Mouse (Mus musculus): ENCODE data around the gene Zfp334. TPM values are rescaled to one million over a fixed set of nuclear protein-coding genes. Genes with fewer than 3 reads are reported as not detected.
A peak's percentile ranks its signal among the peaks of the same experiment; 100 is the strongest.

Gene Zfp334
- polyA plus RNA-seq, 1 experiment from 2014 or later, result 10.3 TPM

- Histone ChIP-seq H3K36me3 (replicated peaks) (no peaks in the 10 kb centered on the region), H3K4me1 (peaks cover 19% of the 10 kb centered on the region), H3K27ac (no peak overlapping the region), H3K9ac (no peak overlapping the region), H3K4me2 (no peak overlapping the region), H3K4me3 (no peak overlapping the region), H3K27me3 (replicated peaks) (no peaks in the 10 kb centered on the region), H3K9me3 (no peaks in the 10 kb centered on the region)
- WGBS, result 81% methylated on average over 3 of the region's 3 CpGs
- no peak for ATAC-seq (replicated peaks)
Observed at GRCm38 (mm10) chr2:165370348-165370747, 17.7 kb downstream of the Zfp334 start.

GRCm38 (mm10) chr2:165368496-165368895 is 19.6 kb downstream of the Zfp334 start, which contains the start of gene Zfp663:
Gene Zfp663 (minus strand): TSS chr2:165368729.
- under 1% methylated on average over 27 of the region's 27 CpGs for WGBS
- Histone ChIP-seq H3K9ac (peak within 1 kb of the TSS; percentile 90), H3K4me3 (peak within 1 kb of the TSS; percentile 60)

GRCm38 (mm10) chr2:165367868-165368439 is 20.1 kb downstream of the Zfp334 start:
- peaks cover 23% of the 10 kb centered on the region for H3K4me1 ChIP-seq
- peak overlapping the region; percentile 60 for H3K4me3 ChIP-seq
- ATAC-seq (replicated peaks), result peak; percentile 50
- no peaks in the 10 kb centered on the region for H3K9me3 ChIP-seq
- under 1% methylated on average over 13 of the region's 13 CpGs for WGBS
- peak overlapping the region; percentile 86 for H3K27ac ChIP-seq
- no peaks in the 10 kb centered on the region for H3K36me3 ChIP-seq (replicated peaks)
- peak overlapping the region; percentile 90 for H3K9ac ChIP-seq
- peak overlapping the region; percentile 82 for H3K4me2 ChIP-seq
- H3K27me3 ChIP-seq (replicated peaks), result no peaks in the 10 kb centered on the region

More at GRCm38 (mm10) chr2:165368496-165368895, 19.6 kb downstream of the Zfp334 start, which contains the start of gene Zfp663:
- H3K4me2 ChIP-seq, result peak within 1 kb of the TSS; percentile 82
- H3K27me3 ChIP-seq (replicated peaks), result no peaks in the 10 kb centered on the region
- H3K9me3 ChIP-seq, result no peaks in the 10 kb centered on the region
- H3K27ac ChIP-seq, result peak within 1 kb of the TSS; percentile 86
- peak; percentile 64; the same call in 1 of the 2 replicates for ATAC-seq (replicated peaks)
- no peaks in the 10 kb centered on the region for H3K36me3 ChIP-seq (replicated peaks)
- peaks cover 23% of the 10 kb centered on the region for H3K4me1 ChIP-seq

GRCm38 (mm10) chr2:165367047-165367520 is 21.0 kb downstream of the Zfp334 start:
- Histone ChIP-seq H3K9ac (0 out of 2 replicates have a peak overlapping the region, but pooled peaks have one; percentile 8), H3K27ac (no peak overlapping the region), H3K9me3 (no peaks in the 10 kb centered on the region), H3K4me2 (peak overlapping the region; percentile 82), H3K27me3 (replicated peaks) (no peaks in the 10 kb centered on the region), H3K36me3 (replicated peaks) (no peaks in the 10 kb centered on the region), H3K4me1 (peaks cover 23% of the 10 kb centered on the region), H3K4me3 (peak overlapping the region; percentile 9; the same call in 1 of the 2 replicates)
- 12% methylated on average over 6 of the region's 8 CpGs for WGBS
- no peak for ATAC-seq (replicated peaks)

- no peak overlapping the region for H3K4me2 ChIP-seq
- no peaks in the 10 kb centered on the region for H3K27me3 ChIP-seq (replicated peaks)
- 14% methylated on average over 21 of the region's 21 CpGs for WGBS
- ATAC-seq (replicated peaks), result no peak
- peaks cover 23% of the 10 kb centered on the region for H3K4me1 ChIP-seq
- H3K36me3 ChIP-seq (replicated peaks), result no peaks in the 10 kb centered on the region
- no peak overlapping the region for H3K9ac ChIP-seq
- H3K4me3 ChIP-seq, result no peak overlapping the region; the same call in 1 of the 2 replicates
- H3K9me3 ChIP-seq, result no peaks in the 10 kb centered on the region
- H3K27ac ChIP-seq, result no peak overlapping the region
Observed at GRCm38 (mm10) chr2:165364334-165365091, 23.5 kb downstream of the Zfp334 start.

GRCm38 (mm10) chr2:165363282-165363681 is 24.8 kb downstream of the Zfp334 start:
- 90% methylated on average over 6 of the region's 6 CpGs for WGBS

GRCm38 (mm10) chr2:165360861-165361260 is 27.2 kb downstream of the Zfp334 start:
- no peak overlapping the region for H3K4me3 ChIP-seq
- no peak overlapping the region for H3K27ac ChIP-seq
- no peaks in the 10 kb centered on the region for H3K27me3 ChIP-seq (replicated peaks)
- no peak overlapping the region for H3K4me2 ChIP-seq
- H3K9ac ChIP-seq, result no peak overlapping the region
- no peaks in the 10 kb centered on the region for H3K9me3 ChIP-seq
- H3K36me3 ChIP-seq (replicated peaks), result no peaks in the 10 kb centered on the region
- 0 out of 2 replicates have a peak, but pooled peaks have one; percentile 65 for ATAC-seq (replicated peaks)
- WGBS, result 0% methylated on average over 1 of the region's 1 CpGs
- H3K4me1 ChIP-seq, result peaks cover 4% of the 10 kb centered on the region; the same call in 1 of the 2 replicates

More at GRCm38 (mm10) chr2:165363282-165363681, 24.8 kb downstream of the Zfp334 start:
- H3K27me3 ChIP-seq (replicated peaks), result no peaks in the 10 kb centered on the region
- H3K27ac ChIP-seq, result no peak overlapping the region
- peaks cover 18% of the 10 kb centered on the region for H3K4me1 ChIP-seq
- no peaks in the 10 kb centered on the region for H3K9me3 ChIP-seq
- no peak overlapping the region for H3K9ac ChIP-seq
- no peak overlapping the region for H3K4me2 ChIP-seq
- ATAC-seq (replicated peaks), result no peak
- H3K36me3 ChIP-seq (replicated peaks), result no peaks in the 10 kb centered on the region
- no peak overlapping the region for H3K4me3 ChIP-seq

- no peak overlapping the region for H3K27ac ChIP-seq
- no peak for ATAC-seq (replicated peaks)
Observed at GRCm38 (mm10) chr2:165351828-165352513, 36.1 kb downstream of the Zfp334 start.

GRCm38 (mm10) chr2:165349466-165349865 is 38.6 kb downstream of the Zfp334 start:
- H3K27me3 ChIP-seq (replicated peaks), result no peaks in the 10 kb centered on the region
- H3K9me3 ChIP-seq, result 0 out of 2 replicates have a peak, but pooled peaks cover 20% of the 10 kb centered on the region
- no peaks in the 10 kb centered on the region for H3K4me1 ChIP-seq
- ATAC-seq (replicated peaks), result peak; percentile 77; the same call in 1 of the 2 replicates
- no peak overlapping the region for H3K4me3 ChIP-seq
- H3K9ac ChIP-seq, result no peak overlapping the region
- peaks cover 23% of the 10 kb centered on the region for H3K36me3 ChIP-seq (replicated peaks)
- no peak overlapping the region for H3K4me2 ChIP-seq
- WGBS, result 20% methylated on average over 8 of the region's 8 CpGs
- no peak overlapping the region for H3K27ac ChIP-seq

More at GRCm38 (mm10) chr2:165351828-165352513, 36.1 kb downstream of the Zfp334 start:
- H3K9ac ChIP-seq, result no peak overlapping the region
- peaks cover 23% of the 10 kb centered on the region for H3K36me3 ChIP-seq (replicated peaks)
- no peak overlapping the region for H3K4me2 ChIP-seq
- H3K4me1 ChIP-seq, result no peaks in the 10 kb centered on the region
- H3K27me3 ChIP-seq (replicated peaks), result no peaks in the 10 kb centered on the region
- H3K9me3 ChIP-seq, result 0 out of 2 replicates have a peak, but pooled peaks cover 20% of the 10 kb centered on the region
- 89% methylated on average over 20 of the region's 20 CpGs for WGBS
- H3K4me3 ChIP-seq, result no peak overlapping the region

- Histone ChIP-seq H3K36me3 (replicated peaks) (no peaks in the 10 kb centered on the region), H3K4me1 (0 out of 2 replicates have a peak, but pooled peaks cover 3% of the 10 kb centered on the region), H3K9ac (no peak overlapping the region), H3K27ac (no peak overlapping the region), H3K9me3 (no peaks in the 10 kb centered on the region), H3K4me2 (no peak overlapping the region), H3K4me3 (no peak overlapping the region), H3K27me3 (replicated peaks) (no peaks in the 10 kb centered on the region)
- no peak for ATAC-seq (replicated peaks)
- 88% methylated on average over 5 of the region's 5 CpGs for WGBS
Observed at GRCm38 (mm10) chr2:165346180-165346579, 41.9 kb downstream of the Zfp334 start.

- no peaks in the 10 kb centered on the region for H3K36me3 ChIP-seq (replicated peaks)
- no peak overlapping the region for H3K27ac ChIP-seq
- no peak for ATAC-seq (replicated peaks)
- H3K4me1 ChIP-seq, result 0 out of 2 replicates have a peak, but pooled peaks cover 5% of the 10 kb centered on the region
- H3K27me3 ChIP-seq (replicated peaks), result no peaks in the 10 kb centered on the region
- H3K4me3 ChIP-seq, result no peak overlapping the region
- H3K4me2 ChIP-seq, result no peak overlapping the region
- WGBS, result 7% methylated on average over 3 of the region's 3 CpGs
- no peak overlapping the region for H3K9ac ChIP-seq
- H3K9me3 ChIP-seq, result no peaks in the 10 kb centered on the region
Observed at GRCm38 (mm10) chr2:165337191-165337590, 50.9 kb downstream of the Zfp334 start.

All from midbrain, embryonic 15.5 days (tissue).